Mouse (Mus musculus) cerebellum, adult 11 months (tissue): ENCODE measurements around the gene Ttc28.

Source experiments
- DNase-seq: peaks from one replicate; pipeline ENCODE4 v3.0.0; 2022

Gene Ttc28

DNA sequence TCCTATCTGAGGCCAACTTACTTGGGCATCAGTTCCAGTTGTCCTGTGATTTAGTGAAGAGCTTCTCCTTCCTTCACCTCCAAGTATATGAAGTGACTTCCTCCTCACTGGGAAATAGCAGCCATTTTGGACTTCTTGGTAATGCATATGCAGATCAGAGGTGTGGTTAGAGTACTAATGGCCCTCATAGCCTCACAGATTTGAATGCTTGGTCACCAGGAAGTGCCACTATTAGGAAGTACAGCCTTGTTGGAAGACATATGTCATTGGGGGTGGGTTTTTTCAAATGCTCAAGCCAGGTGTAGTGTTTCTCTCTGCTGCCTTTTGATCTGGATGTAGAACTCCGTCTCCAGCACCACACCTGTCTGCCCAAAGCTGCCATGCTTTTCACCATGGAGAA, 10.3 kb downstream of the Ttc28 start:
- no peak for DNase-seq

DNA sequence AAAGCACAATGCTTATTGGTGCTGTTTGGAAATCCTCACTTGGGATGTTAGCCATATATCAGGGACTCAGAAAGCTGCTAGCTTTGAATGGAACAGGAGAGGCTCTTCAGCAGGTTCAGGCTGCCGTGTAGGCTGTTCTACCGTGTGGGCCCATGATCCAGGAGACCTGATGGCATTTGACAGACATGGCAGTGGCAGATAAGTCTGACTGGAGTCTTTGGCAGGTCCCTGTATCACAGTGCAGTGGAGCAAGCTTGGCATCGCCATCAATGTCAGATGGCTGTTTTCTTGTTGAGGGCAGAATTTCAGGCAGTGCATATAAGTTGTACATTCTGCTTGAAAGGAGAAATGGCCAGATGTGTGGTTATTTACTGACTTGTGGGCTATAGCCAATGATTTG, 11.0 kb downstream of the Ttc28 start:
- no peak for DNase-seq

DNA sequence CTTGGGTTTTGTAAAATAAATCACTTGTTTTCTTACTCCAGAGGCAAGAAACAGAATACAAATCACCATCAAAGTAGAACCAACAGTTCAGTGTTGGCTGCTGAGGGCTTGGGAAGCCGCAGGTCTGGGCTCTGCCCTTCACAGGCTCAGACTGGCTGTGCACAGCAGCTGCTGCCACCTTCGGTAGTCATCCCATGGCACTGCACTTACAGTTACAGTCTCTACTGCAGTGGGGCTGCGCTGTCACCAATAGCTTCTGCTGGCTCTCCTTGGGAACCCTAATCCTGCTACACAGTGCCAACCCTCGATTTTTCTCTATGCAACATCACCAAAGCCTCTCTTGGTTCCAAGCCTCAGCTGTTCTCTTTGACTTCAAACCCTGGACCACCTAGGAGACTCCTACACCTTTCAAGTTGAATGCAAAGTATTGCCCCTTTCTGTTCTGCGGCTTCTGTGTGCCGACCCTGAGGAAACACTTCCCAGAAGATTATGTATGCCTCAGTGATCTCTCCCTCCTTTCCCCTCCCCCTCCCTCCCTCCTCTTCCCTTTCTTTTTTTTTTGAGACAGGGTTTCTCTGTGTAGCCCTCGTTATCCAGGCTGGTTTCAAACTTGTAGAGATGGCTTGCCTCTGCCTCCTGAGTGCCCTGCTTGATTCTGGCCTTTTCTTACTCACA, 17.6 kb downstream of the Ttc28 start:
- DNase-seq: no peak

DNA sequence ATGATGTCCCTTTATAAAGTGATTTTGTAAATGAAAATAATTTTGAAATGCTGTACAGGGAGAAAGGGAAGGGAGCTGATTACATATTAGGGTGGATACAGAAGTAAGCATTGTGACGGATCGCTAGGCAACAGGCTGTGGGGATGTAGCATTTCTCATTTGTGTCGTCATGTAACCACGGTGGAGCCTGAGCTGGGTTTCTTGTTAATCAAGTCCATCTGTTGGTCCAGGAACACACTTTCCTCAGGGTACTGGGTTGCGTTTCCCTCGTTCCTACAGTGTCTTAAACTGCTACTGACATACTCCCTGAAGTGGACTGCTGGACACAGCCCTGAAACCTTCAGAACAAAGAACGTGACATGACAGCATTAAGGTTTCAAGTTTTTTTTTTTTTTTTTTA, 18.6 kb downstream of the Ttc28 start:
- DNase-seq: no peak

DNA sequence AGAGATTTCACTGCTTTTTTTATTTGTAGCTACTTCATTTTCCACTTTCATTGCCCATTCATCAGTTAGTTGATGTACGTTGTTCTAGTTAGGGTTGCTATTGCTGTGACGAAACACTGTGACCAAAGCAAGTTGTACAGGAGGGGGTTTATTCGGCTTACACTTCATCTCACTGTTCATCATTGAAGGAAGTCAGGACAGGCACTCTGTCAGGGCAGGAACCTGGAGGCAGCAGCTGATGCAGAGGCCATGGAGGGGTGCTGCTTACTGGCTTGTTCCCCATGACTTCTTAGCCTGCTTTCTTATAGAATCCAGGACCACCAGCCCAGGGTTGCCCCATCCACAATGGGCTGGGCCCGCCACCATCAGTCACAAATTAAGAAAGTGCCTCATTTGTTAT, 19.2 kb downstream of the Ttc28 start:
- DNase-seq: no peak

DNA sequence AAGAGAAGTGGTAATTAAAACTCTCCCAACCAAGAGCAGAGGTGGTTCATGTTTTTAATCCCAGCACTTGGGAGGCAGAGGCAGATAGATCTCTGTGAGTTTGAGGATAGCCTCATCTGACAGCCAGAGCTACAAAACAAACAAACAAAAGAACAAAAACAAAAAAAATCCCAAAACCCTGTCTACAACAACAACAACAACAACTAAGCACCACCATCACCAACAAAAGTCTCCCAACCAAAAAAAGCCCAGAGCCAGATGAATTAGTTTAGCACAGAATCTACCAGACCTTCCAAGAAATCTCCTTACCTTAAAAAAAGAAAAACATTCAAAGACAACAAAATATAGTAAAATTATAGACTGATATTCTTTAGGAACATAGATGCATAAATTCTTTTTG, 20.7 kb downstream of the Ttc28 start:
- DNase-seq: no peak

DNA sequence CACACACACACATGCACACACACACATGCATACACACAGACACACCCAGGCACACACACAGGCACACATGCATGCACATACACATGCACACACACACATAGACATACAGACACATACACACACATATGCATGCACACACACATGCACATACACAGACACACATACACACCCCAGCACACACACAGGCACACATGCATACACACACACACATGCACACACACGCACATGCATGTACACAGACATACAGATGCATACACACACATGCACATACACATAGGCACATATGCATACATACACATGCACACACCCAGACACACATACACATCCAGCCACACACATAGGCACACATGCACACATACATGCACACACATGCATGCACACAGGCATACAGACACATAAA, 27.1 kb downstream of the Ttc28 start:
- DNase-seq: no peak

DNA sequence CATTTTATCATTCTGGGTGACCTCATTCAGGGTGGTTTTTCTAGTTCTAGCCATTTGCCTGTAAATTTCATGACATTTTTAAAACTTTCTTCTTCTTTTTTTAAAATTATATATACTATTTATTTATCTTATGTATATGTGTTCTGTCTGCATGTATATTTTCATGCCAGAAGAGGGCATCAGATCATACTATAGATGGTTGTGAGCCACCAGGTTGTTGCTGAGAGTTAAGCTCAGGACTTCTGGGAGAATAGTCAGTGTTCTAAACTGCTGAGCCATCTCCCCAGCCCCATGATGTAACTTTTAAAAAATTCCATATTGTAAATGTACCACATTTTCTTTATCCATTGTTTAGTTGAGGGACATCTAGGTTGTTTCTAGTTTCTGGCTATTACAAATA, 29.3 kb downstream of the Ttc28 start:
- no peak for DNase-seq

DNA sequence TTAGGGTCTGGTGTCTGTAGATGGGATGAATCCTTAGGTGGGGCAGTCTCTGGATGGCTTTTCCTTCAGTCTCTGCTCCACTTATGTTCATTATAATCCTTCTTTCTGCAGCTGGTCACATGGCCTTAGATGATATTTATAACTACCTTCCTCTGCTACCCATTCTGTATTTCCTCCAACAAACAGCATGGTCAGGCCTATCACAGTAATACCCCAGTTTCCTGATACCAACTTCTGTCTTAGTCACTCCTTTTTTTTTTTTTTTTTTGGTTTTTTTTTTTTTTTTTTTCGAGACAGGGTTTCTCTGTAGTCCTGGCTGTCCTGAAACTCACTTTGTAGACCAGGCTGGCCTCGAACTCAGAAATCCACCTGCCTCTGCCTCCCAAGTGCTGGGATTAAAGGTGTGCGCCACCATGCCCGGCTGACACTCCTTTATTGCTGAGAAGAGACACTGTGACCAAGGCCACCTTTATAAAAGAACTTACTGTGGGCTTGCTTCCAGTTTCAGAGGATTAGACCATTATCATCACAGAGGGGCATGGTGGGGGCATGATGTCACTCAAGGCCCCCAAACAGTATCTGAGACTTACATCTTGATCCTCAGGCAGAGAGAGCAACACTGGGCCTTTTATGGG, 30.5 kb downstream of the Ttc28 start:
- DNase-seq: no peak

DNA sequence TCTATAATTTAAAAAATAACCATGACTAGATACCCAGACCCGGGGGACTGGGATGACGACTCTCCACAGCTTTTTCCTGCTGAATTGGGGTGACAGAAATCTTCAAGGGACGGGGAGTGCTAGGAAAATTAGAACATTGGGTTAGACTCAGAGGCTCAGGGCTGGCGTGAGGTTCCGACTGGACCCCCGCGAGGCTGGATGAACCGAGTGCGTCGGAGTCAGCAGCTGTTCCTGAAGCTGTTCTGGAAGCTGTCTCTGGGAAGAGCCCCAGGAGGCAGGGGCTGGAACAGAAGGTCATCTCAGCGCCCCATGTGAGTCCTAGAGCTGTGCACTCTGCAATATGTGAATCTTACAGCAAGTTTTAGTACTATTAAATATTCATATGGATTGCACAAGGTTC, 35.3 kb downstream of the Ttc28 start:
- no peak for DNase-seq

DNA sequence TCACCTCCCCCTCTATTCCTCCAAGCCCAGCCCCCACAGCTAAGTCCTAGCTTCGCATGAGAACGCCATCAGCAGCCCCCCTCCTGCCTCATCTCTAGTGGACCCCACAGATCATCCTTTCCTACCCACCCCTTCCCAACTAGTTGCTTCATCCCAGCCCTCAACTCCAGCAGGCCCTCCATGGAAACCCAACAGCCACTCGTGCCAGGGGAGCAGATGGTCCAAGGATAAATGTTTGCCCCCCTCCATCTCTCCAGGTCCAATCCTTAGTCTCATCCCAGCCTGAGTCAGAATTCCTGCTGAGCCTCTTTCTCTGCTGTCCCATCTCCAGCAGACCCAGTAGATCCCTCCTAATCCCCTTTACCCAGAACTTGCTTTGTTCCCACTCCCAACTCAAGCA, 36.6 kb downstream of the Ttc28 start:
- DNase-seq: no peak

DNA sequence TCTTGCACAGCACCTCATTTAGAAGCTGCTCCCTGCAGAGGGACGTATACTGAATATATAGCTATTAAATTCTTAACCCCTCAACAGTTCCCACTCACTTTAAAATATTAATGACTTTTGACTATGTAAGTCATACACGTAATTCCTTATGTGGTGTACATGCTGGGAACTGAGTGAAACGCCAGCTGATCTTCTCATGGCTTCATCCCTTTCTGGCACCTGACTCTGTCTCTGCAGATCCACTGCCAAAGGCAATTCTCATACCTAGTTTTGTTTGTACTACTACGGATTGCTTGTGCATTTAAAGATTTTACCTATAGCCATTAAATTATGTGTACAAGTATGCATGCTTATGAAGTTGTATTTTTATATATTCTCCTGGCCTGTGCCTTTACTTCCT, 39.9 kb downstream of the Ttc28 start:
- DNase-seq: no peak

DNA sequence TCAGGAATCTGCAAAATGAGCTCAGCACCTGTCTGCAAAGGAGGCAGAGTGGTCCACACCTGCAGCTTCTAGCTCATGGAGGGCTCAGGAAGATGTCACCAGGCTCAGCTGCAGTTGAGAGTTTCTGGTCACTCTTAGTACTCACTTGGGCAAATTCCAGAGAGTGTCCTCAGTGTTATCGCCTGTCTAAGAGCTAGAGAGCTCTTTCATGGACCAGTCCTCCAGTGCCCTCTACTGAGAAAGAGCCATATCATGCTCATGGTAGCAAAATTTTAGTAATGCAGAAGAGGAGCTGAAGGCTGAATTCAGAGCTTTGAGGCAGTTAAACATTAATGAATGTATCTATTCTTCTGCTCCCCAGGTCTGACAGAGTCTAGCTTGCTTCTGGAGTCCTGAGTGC, 43.7 kb downstream of the Ttc28 start:
- no peak for DNase-seq

DNA sequence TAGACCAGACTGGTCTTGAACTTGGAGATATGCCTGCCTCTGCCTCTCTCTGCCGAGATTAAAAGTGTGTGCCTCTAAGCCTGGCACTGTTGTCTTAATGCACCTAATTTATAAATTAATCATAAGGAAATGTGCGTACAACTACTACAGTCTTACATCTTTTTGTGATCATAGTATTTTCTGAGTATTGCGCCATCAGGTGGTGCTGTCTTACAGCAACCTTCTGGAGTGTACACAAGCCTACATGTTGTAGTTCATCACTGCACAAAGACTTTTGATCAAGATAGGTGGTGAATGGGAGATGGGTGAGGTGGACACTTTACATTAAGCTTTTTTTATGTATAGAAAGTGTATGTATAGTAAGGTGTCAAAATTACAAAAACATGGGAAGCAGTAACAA, 45.0 kb downstream of the Ttc28 start:
- no peak for DNase-seq

DNA sequence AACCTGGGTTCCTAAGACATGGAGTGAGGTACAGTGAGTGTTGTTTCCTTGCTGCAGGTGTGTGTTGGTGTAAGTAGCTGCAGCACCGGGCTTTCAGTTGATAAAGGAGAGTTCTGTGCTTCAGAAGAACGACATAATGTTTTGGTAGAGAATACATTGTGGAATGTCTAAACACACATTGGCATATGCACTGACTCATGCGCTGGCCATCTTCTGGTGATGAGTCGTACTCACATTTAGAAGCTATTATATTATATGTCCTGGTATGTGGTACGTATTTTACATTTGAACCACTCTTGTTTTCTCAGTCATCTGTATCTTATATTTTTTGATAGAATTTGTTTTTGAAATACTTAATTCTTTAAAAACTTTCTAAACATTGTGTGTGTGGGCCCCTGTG, 46.2 kb downstream of the Ttc28 start:
- DNase-seq: no peak

DNA sequence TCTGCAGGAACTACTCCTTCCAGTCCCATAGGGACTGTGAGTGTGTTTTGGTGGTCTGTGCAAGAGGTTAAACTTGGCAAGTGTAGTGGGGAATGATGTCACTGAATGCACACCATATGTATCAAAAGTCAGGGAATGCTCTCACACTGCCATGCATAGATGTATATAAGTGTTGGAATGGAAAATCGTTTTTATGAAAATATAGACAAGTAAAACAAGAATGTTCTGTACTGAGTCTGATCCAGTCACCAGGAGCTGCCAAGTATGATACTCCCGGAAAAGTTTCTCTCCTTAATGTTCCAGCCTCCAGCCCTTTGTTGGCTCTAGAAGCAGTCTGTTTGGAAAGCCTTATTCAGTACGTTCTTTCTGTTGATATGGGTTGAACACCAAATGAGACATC, 48.7 kb downstream of the Ttc28 start:
- DNase-seq: no peak

DNA sequence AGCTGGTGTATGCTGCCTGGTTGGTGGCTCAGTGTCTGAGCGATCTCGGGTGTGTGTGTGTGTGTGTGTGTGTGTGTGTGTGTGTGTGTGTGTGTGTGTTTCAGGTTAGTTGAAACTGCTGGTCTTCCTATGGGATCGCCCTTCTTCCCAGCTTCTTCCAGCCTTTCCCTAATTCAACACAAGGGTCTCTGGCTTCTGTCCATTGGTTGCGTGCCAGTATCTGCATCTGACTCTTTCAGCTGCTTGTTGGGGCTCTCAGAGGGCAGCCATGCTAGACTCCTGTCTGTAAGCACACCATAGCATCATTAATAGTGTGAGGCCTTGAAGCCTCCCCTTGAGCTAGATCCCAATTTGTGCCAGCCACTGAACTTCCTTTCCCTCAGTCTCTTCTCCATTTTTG, 49.7 kb downstream of the Ttc28 start:
- no peak for DNase-seq

DNA sequence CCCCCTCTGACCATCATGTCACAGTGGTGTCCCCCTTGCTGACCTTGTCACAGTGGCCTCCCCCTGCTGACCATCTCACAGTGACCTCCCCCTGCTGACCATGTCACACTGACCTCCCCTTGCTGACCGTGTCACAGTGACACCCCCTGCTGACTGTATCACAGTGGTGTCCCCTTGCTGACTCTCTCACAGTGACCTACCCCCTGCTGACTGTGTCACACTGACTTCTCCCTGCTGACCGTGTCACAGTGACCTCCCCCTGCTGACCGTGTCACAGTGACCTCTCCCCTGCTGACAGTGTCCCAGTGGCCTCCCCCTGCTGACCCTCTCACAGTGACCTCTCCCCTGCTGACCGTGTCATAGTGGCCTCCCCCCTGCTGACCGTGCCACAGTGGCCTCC, 57.0 kb downstream of the Ttc28 start:
- DNase-seq: no peak

DNA sequence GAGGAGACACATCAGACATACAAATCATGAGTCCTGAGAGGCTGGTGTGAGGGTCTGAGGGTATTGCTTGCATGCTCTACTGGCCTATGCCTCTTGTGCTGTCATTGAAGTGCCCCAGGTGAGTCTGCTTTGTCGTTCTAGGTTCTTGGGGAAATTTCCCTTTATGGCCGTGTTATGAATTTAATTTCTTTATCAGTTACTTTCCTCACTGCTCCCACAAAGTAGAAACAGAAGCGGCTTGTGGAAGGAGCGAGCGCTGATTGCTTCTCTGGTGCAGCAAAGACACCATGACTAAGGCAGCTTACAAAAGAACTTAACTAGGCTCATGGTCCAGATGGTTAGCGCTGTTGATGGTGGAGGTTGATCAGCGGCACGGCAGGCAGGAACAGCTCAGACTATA, 64.7 kb downstream of the Ttc28 start:
- no peak for DNase-seq

DNA sequence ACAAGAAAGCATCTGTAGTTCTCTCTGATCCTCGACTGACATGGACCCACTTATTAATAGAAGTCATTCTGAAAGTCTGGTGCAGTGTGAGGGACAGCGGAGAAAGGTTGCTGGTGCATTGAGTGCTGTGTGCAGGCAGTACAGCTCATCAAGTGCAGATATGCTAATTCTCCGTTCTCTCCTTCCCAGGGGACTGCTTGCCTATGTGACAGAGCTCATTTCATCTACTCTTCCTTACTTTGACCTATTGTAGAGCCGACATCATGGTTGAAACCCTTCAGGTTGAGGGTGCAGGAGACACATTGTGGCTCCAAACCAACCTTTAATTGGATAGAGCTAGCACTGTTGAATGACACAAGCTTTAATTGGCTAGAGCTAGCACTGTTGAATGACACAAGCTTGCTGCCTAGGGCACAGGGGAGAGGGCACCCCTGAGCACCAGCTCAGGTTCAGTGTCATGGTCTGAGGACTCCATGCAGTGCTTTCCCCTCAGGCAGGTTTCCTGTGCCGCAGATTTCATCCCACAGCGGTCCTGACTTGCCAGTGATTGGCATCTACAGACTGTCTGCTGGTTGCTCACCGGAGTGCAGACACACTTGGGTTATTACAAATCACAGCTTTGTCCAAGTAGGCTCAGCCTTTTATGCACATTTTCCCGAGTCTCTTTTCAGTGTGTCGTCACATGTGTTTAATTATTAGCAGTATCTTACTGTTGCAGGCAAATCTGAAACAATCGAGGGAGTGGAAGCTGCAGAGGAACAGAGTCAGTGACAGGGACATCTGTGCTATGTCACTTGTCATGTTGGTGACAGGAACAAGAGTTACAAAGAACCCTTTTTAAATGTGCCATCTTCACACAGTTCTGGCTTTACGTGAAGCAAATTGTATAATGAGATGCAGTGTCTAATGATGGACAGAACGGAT, 69.1 kb downstream of the Ttc28 start:
- no peak for DNase-seq

DNA sequence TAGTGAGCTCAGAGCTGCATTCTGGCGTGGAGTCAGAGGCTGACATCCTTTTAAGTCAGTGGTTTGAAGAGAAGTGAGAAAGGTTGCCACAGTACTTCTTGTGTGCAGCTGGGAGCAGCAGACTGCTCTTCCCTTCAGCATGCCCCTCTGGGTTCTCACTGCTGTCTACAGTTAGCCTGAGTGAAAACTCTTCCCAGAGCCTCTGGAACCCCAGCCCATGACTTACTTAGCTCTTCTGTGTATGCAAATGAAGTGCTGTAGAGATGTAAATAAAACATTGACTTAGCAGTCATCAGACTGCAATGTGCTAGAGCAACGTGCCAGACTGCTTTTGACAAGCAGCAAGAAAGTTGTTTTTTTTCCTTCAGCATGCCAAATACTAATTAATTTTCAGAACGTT, 70.2 kb downstream of the Ttc28 start:
- no peak for DNase-seq

DNA sequence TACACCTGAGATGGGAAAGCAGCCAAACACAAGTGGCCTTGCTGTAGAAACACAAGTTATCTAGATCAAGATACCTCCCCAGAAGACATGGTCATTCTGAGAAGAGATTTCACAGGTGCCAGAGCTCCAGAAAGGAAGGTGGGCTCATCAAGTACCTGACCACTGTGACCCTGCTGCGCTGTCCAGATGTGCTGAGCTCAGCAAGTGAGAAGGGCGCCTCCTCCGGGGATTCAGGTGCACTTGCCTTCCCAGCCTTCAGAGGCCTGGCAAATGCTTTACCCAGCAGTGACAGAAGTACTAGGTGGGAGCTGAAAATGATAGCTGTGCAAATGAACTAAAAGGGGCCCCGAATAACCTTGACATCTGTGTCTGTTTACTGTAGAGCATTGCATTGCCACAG, 78.6 kb downstream of the Ttc28 start:
- DNase-seq: no peak

DNA sequence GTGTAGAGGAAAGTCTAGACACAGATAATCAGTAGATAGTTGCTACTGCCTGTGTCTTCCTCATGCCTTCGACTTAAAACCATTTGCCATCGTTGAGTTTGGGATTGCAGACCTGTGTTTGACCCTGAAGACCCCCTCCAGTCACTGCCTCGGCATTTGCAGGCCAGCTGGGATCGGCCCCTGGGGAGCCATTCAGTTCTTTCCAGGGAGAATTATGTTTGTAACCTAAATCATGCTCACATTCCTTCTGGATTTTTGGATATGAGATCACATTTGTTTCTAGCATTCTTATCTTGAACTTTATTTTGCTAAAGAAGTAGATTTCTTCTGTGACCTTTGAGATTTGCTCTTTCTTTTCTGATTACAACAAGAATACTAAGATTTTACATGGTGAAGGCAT, 80.5 kb downstream of the Ttc28 start:
- DNase-seq: no peak

DNA sequence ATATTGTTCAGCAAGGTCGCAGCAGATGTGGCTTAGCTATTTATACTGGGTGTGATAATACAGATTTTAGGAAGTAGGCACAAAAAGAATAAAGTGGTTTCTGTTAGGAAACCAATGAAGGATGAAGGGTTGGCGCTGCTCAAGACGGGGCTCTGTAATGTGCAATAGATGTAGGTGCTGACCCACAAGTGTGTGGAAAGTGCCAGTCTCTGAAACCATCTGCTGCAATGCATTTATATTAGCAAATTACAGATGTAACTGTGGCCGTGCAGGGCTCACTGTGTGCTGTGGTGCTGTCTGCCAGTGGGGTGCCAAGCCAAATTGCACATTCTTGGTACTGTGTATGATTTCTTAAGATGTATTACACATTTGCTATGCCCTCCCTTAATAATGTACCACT, 81.3 kb downstream of the Ttc28 start:
- DNase-seq: no peak
